Mouse (Mus musculus): ENCODE results near the gene Htr1f. TPM values are rescaled to one million over a fixed set of nuclear protein-coding genes. Genes with fewer than 3 reads are reported as not detected.
"Not testable (repeated sequence)": the region's sequence is repeated elsewhere in the genome, so short reads cannot be mapped to it uniquely, and the experiment has no call there.

The Htr1f gene
- polyA plus RNA-seq, 1 experiment from 2014 or later = not detected

GRCm38 (mm10) chr16:65037660-65038425 lies 67.8 kb downstream of the Htr1f start:
- not testable (repeated sequence) for ATAC-seq (replicated peaks; ENCODE audit: low FRiP score); H3K9me3 ChIP-seq (ENCODE audit: control insufficient read depth, low read length); H3K4me2 ChIP-seq; H3K4me1 ChIP-seq (replicated peaks; ENCODE audit: control insufficient read depth, insufficient read depth, low read length); H3K4me3 ChIP-seq (ENCODE audit: low read depth, low read length); H3K27ac ChIP-seq (ENCODE audit: low read depth, low read length); H3K27me3 ChIP-seq (replicated peaks; ENCODE audit: control insufficient read depth, insufficient read depth, low read length); H3K36me3 ChIP-seq (ENCODE audit: control insufficient read depth, insufficient read depth, low read length); DNase-seq (ENCODE audit: low spot score); H3K9ac ChIP-seq (ENCODE audit: low read depth, low read length)
- 90% methylated on average over 5 of the region's 5 CpGs for WGBS

- no peak for DNase-seq (ENCODE audit: low spot score)
- Histone ChIP-seq H3K4me1 (replicated peaks; ENCODE audit: control insufficient read depth, insufficient read depth, low read length) (no peaks in the 10 kb centered on the region), H3K36me3 (ENCODE audit: control insufficient read depth, insufficient read depth, low read length) (no peaks in the 10 kb centered on the region), H3K9ac (ENCODE audit: low read depth, low read length) (no peak overlapping the region), H3K27ac (ENCODE audit: low read depth, low read length) (no peak overlapping the region), H3K4me3 (ENCODE audit: low read depth, low read length) (no peak overlapping the region), H3K9me3 (ENCODE audit: control insufficient read depth, low read length) (no peaks in the 10 kb centered on the region), H3K27me3 (replicated peaks; ENCODE audit: control insufficient read depth, insufficient read depth, low read length) (no peaks in the 10 kb centered on the region), H3K4me2 (no peak overlapping the region)
- ATAC-seq (replicated peaks; ENCODE audit: low FRiP score) = no peak
- WGBS = 85% methylated on average over 1 of the region's 1 CpGs
Measured at GRCm38 (mm10) chr16:65029675-65030074, 76.0 kb downstream of the Htr1f start.

- ATAC-seq (replicated peaks; ENCODE audit: low FRiP score) (no peak), DNase-seq (ENCODE audit: low spot score) (no peak)
- H3K36me3 ChIP-seq (ENCODE audit: control insufficient read depth, insufficient read depth, low read length) = no peaks in the 10 kb centered on the region
- H3K9ac ChIP-seq (ENCODE audit: low read depth, low read length) = no peak overlapping the region
- WGBS = 77% methylated on average over 3 of the region's 3 CpGs
- H3K4me3 ChIP-seq (ENCODE audit: low read depth, low read length) = no peak overlapping the region
- no peaks in the 10 kb centered on the region for H3K9me3 ChIP-seq (ENCODE audit: control insufficient read depth, low read length)
- H3K27me3 ChIP-seq (replicated peaks; ENCODE audit: control insufficient read depth, insufficient read depth, low read length) = no peaks in the 10 kb centered on the region
- H3K4me1 ChIP-seq (replicated peaks; ENCODE audit: control insufficient read depth, insufficient read depth, low read length) = no peaks in the 10 kb centered on the region
- H3K27ac ChIP-seq (ENCODE audit: low read depth, low read length) = no peak overlapping the region
- H3K4me2 ChIP-seq = no peak overlapping the region
Measured at GRCm38 (mm10) chr16:65022364-65022763, 83.3 kb downstream of the Htr1f start.

GRCm38 (mm10) chr16:65018710-65019109 lies 86.9 kb downstream of the Htr1f start:
- no peak overlapping the region for H3K27ac ChIP-seq (ENCODE audit: low read depth, low read length)
- H3K36me3 ChIP-seq (ENCODE audit: control insufficient read depth, insufficient read depth, low read length) = no peaks in the 10 kb centered on the region
- no peaks in the 10 kb centered on the region for H3K27me3 ChIP-seq (replicated peaks; ENCODE audit: control insufficient read depth, insufficient read depth, low read length)
- ATAC-seq (replicated peaks; ENCODE audit: low FRiP score) (no peak), DNase-seq (ENCODE audit: low spot score) (no peak)
- H3K4me2 ChIP-seq = no peak overlapping the region
- H3K4me3 ChIP-seq (ENCODE audit: low read depth, low read length) = no peak overlapping the region
- H3K9me3 ChIP-seq (ENCODE audit: control insufficient read depth, low read length) = no peaks in the 10 kb centered on the region
- no peaks in the 10 kb centered on the region for H3K4me1 ChIP-seq (replicated peaks; ENCODE audit: control insufficient read depth, insufficient read depth, low read length)
- no peak overlapping the region for H3K9ac ChIP-seq (ENCODE audit: low read depth, low read length)
- 89% methylated on average over 1 of the region's 1 CpGs for WGBS

- Histone ChIP-seq H3K36me3 (ENCODE audit: control insufficient read depth, insufficient read depth, low read length) (no peaks in the 10 kb centered on the region), H3K9me3 (ENCODE audit: control insufficient read depth, low read length) (no peaks in the 10 kb centered on the region), H3K4me1 (replicated peaks; ENCODE audit: control insufficient read depth, insufficient read depth, low read length) (no peaks in the 10 kb centered on the region), H3K27me3 (replicated peaks; ENCODE audit: control insufficient read depth, insufficient read depth, low read length) (no peaks in the 10 kb centered on the region), H3K4me3 (ENCODE audit: low read depth, low read length) (no peak overlapping the region), H3K9ac (ENCODE audit: low read depth, low read length) (no peak overlapping the region), H3K4me2 (no peak overlapping the region), H3K27ac (ENCODE audit: low read depth, low read length) (no peak overlapping the region)
- no peak for DNase-seq (ENCODE audit: low spot score)
- ATAC-seq (replicated peaks; ENCODE audit: low FRiP score) = no peak
- 77% methylated on average over 7 of the region's 7 CpGs for WGBS
Measured at GRCm38 (mm10) chr16:65018134-65018533, 87.5 kb downstream of the Htr1f start.

- Histone ChIP-seq H3K4me2 (no peak overlapping the region), H3K27me3 (replicated peaks; ENCODE audit: control insufficient read depth, insufficient read depth, low read length) (no peaks in the 10 kb centered on the region), H3K4me1 (replicated peaks; ENCODE audit: control insufficient read depth, insufficient read depth, low read length) (no peaks in the 10 kb centered on the region), H3K9me3 (ENCODE audit: control insufficient read depth, low read length) (no peaks in the 10 kb centered on the region), H3K9ac (ENCODE audit: low read depth, low read length) (no peak overlapping the region), H3K36me3 (ENCODE audit: control insufficient read depth, insufficient read depth, low read length) (no peaks in the 10 kb centered on the region), H3K4me3 (ENCODE audit: low read depth, low read length) (no peak overlapping the region), H3K27ac (ENCODE audit: low read depth, low read length) (no peak overlapping the region)
- WGBS = 66% methylated on average over 1 of the region's 1 CpGs
- DNase-seq (ENCODE audit: low spot score) (no peak), ATAC-seq (replicated peaks; ENCODE audit: low FRiP score) (no peak)
Measured at GRCm38 (mm10) chr16:65017566-65017965, 88.1 kb downstream of the Htr1f start.

GRCm38 (mm10) chr16:65015241-65015640 lies 90.4 kb downstream of the Htr1f start:
- no peak for ATAC-seq (replicated peaks; ENCODE audit: low FRiP score)
- H3K9ac ChIP-seq (ENCODE audit: low read depth, low read length) = no peak overlapping the region
- 74% methylated on average over 4 of the region's 4 CpGs for WGBS
- no peak overlapping the region for H3K27ac ChIP-seq (ENCODE audit: low read depth, low read length)
- H3K4me1 ChIP-seq (replicated peaks; ENCODE audit: control insufficient read depth, insufficient read depth, low read length) = no peaks in the 10 kb centered on the region
- no peak overlapping the region for H3K4me3 ChIP-seq (ENCODE audit: low read depth, low read length)
- H3K9me3 ChIP-seq (ENCODE audit: control insufficient read depth, low read length) = no peaks in the 10 kb centered on the region
- no peak for DNase-seq (ENCODE audit: low spot score)
- H3K4me2 ChIP-seq = no peak overlapping the region
- no peaks in the 10 kb centered on the region for H3K36me3 ChIP-seq (ENCODE audit: control insufficient read depth, insufficient read depth, low read length)
- no peaks in the 10 kb centered on the region for H3K27me3 ChIP-seq (replicated peaks; ENCODE audit: control insufficient read depth, insufficient read depth, low read length)

- H3K27me3 ChIP-seq (replicated peaks; ENCODE audit: control insufficient read depth, insufficient read depth, low read length) = no peaks in the 10 kb centered on the region
- H3K4me3 ChIP-seq (ENCODE audit: low read depth, low read length) = no peak overlapping the region
- no peaks in the 10 kb centered on the region for H3K9me3 ChIP-seq (ENCODE audit: control insufficient read depth, low read length)
- no peak for ATAC-seq (replicated peaks; ENCODE audit: low FRiP score)
- no peak overlapping the region for H3K27ac ChIP-seq (ENCODE audit: low read depth, low read length)
- no peaks in the 10 kb centered on the region for H3K36me3 ChIP-seq (ENCODE audit: control insufficient read depth, insufficient read depth, low read length)
- WGBS = 74% methylated on average over 6 of the region's 6 CpGs
- no peak overlapping the region for H3K9ac ChIP-seq (ENCODE audit: low read depth, low read length)
- no peak for DNase-seq (ENCODE audit: low spot score)
- no peak overlapping the region for H3K4me2 ChIP-seq
- H3K4me1 ChIP-seq (replicated peaks; ENCODE audit: control insufficient read depth, insufficient read depth, low read length) = no peaks in the 10 kb centered on the region
Measured at GRCm38 (mm10) chr16:65001993-65002821, 103.4 kb downstream of the Htr1f start.
